14 mouse cellular contexts compared by ENCODE assay signal in genomic region chr1:59168556-59168955, GRCm38 (mm10).
"Had no signal": no experiment of that assay in that cellular context is flagged by ENCODE, and none has a peak within 500 bp of the region (broad histone marks: within the 10 kb centered on the region; RNA-seq: fewer than 3 reads in every experiment).

No protein-coding gene starts in this region.

- H3K4me3 ChIP-seq: lung, embryonic 15.5 days; megakaryocyte, embryonic 14.5 days; midbrain, embryonic 13.5 days; midbrain, embryonic 15.5 days; neural tube, embryonic 12.5 days; stomach, embryonic 15.5 days had no signal

- H3K27ac ChIP-seq: lung, embryonic 15.5 days; macrophage; midbrain, embryonic 13.5 days; midbrain, embryonic 15.5 days; neural tube, embryonic 12.5 days; stomach, embryonic 15.5 days; stomach, postnatal 0 days had no signal

- ATAC-seq: lung, postnatal 0 days; midbrain, embryonic 13.5 days; midbrain, embryonic 15.5 days had no signal

- DNase-seq: lung, postnatal 14 days; lung, postnatal 36 days; right cerebral cortex, postnatal 14 days; thymus, adult 2 months had no signal

- H3K4me2 ChIP-seq: lung, embryonic 15.5 days; midbrain, embryonic 11.5 days; midbrain, embryonic 13.5 days; midbrain, embryonic 15.5 days; neural tube, embryonic 12.5 days; stomach, embryonic 15.5 days had no signal

- H3K9ac ChIP-seq: lung, embryonic 15.5 days; midbrain, embryonic 13.5 days; midbrain, embryonic 15.5 days; neural tube, embryonic 12.5 days; stomach, embryonic 15.5 days had no signal

- H3K9me3 ChIP-seq: lung, embryonic 15.5 days; midbrain, embryonic 13.5 days; midbrain, embryonic 15.5 days; neural tube, embryonic 12.5 days; stomach, embryonic 15.5 days had no signal

- H3K4me1 ChIP-seq: lung, embryonic 15.5 days; midbrain, embryonic 15.5 days; neural tube, embryonic 12.5 days; stomach, embryonic 15.5 days had no signal

- H3K27me3 ChIP-seq: lung, embryonic 15.5 days; megakaryocyte, embryonic 14.5 days; midbrain, embryonic 13.5 days; midbrain, embryonic 15.5 days; neural tube, embryonic 12.5 days; stomach, embryonic 15.5 days had no signal
